Mouse (Mus musculus): ENCODE measurements around the gene Slfn5.
A peak's percentile ranks its signal among the peaks of the same experiment; 100 is the strongest.

DNA sequence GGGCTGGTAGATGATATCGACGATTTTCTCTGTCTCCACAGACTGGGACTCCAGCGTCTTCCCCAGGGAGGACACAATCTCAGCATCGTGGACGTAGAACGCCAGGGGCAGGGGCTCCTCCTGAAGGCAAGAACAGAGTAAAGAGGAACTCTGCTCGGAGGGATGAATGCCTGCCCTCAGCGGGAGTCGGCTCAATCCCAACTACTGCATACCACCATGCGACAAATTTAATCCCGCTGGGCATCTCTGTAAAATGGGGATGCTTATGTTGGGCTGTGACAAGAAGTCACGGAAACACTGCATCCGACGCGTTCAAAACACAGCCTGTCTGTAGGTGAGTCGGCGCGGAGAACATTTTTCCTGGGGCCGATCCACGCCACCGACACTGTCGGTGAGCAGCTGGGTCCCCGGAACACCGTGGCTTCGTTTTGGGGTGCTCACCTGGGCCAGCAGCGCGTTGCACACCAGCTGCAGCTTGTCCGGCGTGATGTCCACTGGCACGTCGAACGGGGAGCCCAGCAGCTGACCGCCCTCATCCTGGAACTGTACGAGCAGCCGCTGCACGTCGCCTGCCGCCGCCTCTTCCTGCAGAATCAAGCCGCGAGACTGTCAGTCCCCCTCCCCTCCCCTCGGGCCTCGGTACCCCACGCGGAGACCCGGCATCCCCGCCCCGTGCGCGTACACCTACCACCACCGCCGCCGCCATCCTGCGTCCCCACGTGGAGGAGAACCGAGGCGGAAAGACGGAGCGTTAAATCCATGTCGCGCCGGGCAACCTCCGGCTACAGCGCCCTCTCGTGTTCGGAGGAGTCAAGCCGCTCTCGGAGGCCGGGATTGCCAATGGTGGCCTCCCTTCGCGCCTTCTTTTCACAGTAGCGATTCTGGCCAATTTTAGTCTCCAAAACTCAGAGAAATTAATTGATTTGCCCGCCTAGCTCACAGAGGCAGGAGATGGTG lies 43.2 kb upstream of the Slfn5 start, which contains the start of gene Nle1:
- TF ChIP-seq CTCF (IDR thresholded peaks at IDR 0.05; ENCODE audit: low read depth) = peak; percentile 97
- TF ChIP-seq EP300 (IDR thresholded peaks at IDR 0.05; ENCODE audit: low read depth) = no peak

All from liver, postnatal 0 days (tissue).